Mouse (Mus musculus): ENCODE data around the gene Kctd12. TPM values are rescaled to one million over a fixed set of nuclear protein-coding genes. Genes with fewer than 3 reads are reported as not detected.

Kctd12 gene
- polyA plus RNA-seq, 1 experiment from 2014 or later: 7.0 TPM

DNA sequence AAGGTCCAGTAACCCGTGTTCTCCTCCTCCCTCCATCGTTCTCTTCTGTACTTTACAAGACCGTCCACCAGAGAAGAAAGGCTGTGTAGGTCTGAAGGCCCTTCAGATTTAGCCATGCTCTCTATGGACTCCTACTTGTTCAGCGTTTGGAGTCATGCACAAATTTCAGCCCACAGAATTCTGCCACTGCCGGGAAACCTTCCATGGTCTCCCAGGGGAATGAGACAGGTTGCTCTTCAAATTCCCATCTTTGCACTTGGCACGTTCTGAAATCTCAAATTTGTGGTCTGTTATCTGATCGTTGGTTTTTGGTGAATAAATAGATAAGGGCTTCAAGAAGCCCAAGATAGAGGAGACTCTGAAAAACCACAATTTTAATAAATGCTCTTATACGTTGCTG lies 1.2 kb upstream of the Kctd12 start:
- Histone ChIP-seq H3K4me2 (replicated peaks; ENCODE audit: low read depth) (0 out of 2 replicates have a peak overlapping the region, but pooled peaks have one; percentile 95), H3K27me3 (replicated peaks; ENCODE audit: control insufficient read depth, insufficient read depth, low read length) (peaks cover 7% of the 10 kb centered on the region; the same call in 1 of the 2 replicates), H3K27ac (ENCODE audit: low read depth, low read length) (no peak overlapping the region), H3K9ac (ENCODE audit: low read depth, low read length) (no peak overlapping the region), H3K4me3 (ENCODE audit: low read depth, low read length) (no peak overlapping the region), H3K36me3 (ENCODE audit: control insufficient read depth, insufficient read depth) (no peaks in the 10 kb centered on the region), H3K9me3 (ENCODE audit: control insufficient read depth) (no peaks in the 10 kb centered on the region), H3K4me1 (replicated peaks; ENCODE audit: control insufficient read depth, insufficient read depth, low read length) (peaks cover 7% of the 10 kb centered on the region; the same call in 1 of the 2 replicates)
- no peak for ATAC-seq
- WGBS: 72% methylated on average over 8 of the region's 8 CpGs
- TF ChIP-seq CTCF (IDR thresholded peaks at IDR 0.05; ENCODE audit: low read depth): no peak

DNA sequence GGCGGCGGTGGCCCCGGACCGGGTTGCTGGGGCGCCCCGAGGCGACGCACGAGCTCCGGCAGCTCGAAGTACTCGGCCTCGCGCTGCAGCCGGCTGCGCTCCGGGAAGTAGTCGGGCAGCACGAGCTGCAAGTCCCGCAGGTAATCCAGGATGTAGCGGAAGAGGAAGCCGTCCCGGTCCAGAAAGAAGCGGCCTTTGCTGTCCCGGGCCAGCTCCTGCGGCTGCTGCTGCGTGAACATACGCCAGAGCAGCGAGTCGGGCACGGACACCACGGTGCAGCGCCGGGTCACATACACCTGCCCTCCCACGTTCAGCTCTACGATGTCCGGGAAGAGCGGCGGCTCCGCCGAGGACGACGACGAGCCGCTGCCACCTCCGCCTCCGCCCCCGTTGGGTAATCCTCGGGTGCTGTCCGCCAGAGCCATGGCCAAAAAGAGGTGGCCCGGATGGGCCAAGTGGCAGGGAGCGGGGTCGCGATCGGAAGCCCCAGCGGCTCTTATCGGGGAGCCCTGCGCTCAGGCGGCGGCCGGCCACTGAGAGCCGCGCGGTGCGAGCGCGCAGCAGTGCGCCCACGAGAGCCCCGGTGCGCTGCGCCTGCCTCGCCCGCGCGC lies 316 bp downstream of the Kctd12 start:
- peaks cover 7% of the 10 kb centered on the region; the same call in 1 of the 2 replicates for H3K4me1 ChIP-seq (replicated peaks; ENCODE audit: control insufficient read depth, insufficient read depth, low read length)
- WGBS: under 1% methylated on average over 70 of the region's 76 CpGs
- H3K4me3 ChIP-seq (ENCODE audit: low read depth, low read length): peak overlapping the region; percentile 64
- H3K9ac ChIP-seq (ENCODE audit: low read depth, low read length): peak overlapping the region; percentile 62
- peak; percentile 43 for ATAC-seq
- H3K27ac ChIP-seq (ENCODE audit: low read depth, low read length): peak overlapping the region; percentile 80
- H3K36me3 ChIP-seq (ENCODE audit: control insufficient read depth, insufficient read depth): no peaks in the 10 kb centered on the region
- no peaks in the 10 kb centered on the region for H3K9me3 ChIP-seq (ENCODE audit: control insufficient read depth)
- H3K4me2 ChIP-seq (replicated peaks; ENCODE audit: low read depth): peak overlapping the region; percentile 95
- TF ChIP-seq CTCF (IDR thresholded peaks at IDR 0.05; ENCODE audit: low read depth): no peak
- peaks cover 7% of the 10 kb centered on the region; the same call in 1 of the 2 replicates for H3K27me3 ChIP-seq (replicated peaks; ENCODE audit: control insufficient read depth, insufficient read depth, low read length)

- peak; percentile 23; the same call in 1 of the 2 replicates for ATAC-seq
- Histone ChIP-seq H3K27me3 (replicated peaks; ENCODE audit: control insufficient read depth, insufficient read depth, low read length) (peaks cover 7% of the 10 kb centered on the region; the same call in 1 of the 2 replicates), H3K9me3 (ENCODE audit: control insufficient read depth) (no peaks in the 10 kb centered on the region), H3K27ac (ENCODE audit: low read depth, low read length) (peak overlapping the region; percentile 80), H3K36me3 (ENCODE audit: control insufficient read depth, insufficient read depth) (no peaks in the 10 kb centered on the region), H3K4me2 (replicated peaks; ENCODE audit: low read depth) (peak overlapping the region; percentile 95), H3K9ac (ENCODE audit: low read depth, low read length) (peak overlapping the region; percentile 62), H3K4me1 (replicated peaks; ENCODE audit: control insufficient read depth, insufficient read depth, low read length) (peaks cover 7% of the 10 kb centered on the region; the same call in 1 of the 2 replicates), H3K4me3 (ENCODE audit: low read depth, low read length) (peak overlapping the region; percentile 64)
- peak; percentile 64 for TF ChIP-seq CTCF (IDR thresholded peaks at IDR 0.05; ENCODE audit: low read depth)
- WGBS: under 1% methylated on average over 61 of the region's 62 CpGs
Observed at GRCm38 (mm10) chr14:102981441-102982015, 909 bp downstream of the Kctd12 start.

DNA sequence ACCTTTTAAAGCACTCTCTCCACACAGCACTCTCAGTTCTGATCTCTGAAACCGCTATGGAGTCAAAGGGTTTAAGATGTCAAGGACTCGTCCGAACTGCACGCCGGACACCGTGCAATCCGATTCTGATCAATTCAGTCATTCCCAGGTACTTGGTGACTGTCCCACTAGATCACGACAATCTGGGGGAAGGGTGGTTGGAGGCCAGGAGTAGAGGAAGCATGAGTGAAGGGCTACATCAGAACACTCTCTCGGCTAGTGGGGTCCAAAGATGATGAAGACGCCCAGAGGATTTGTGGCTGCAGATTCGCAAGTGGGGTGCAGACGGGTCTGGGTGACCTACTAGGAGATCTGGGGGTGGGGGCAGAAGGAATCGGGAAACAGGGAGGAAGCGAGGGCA lies 1.5 kb downstream of the Kctd12 start:
- Histone ChIP-seq H3K9ac (ENCODE audit: low read depth, low read length) (peak overlapping the region; percentile 62), H3K27ac (ENCODE audit: low read depth, low read length) (no peak overlapping the region), H3K9me3 (ENCODE audit: control insufficient read depth) (no peaks in the 10 kb centered on the region), H3K36me3 (ENCODE audit: control insufficient read depth, insufficient read depth) (no peaks in the 10 kb centered on the region), H3K4me1 (replicated peaks; ENCODE audit: control insufficient read depth, insufficient read depth, low read length) (peaks cover 7% of the 10 kb centered on the region; the same call in 1 of the 2 replicates), H3K4me2 (replicated peaks; ENCODE audit: low read depth) (peak overlapping the region; percentile 95), H3K4me3 (ENCODE audit: low read depth, low read length) (peak overlapping the region; percentile 64), H3K27me3 (replicated peaks; ENCODE audit: control insufficient read depth, insufficient read depth, low read length) (peaks cover 7% of the 10 kb centered on the region; the same call in 1 of the 2 replicates)
- TF ChIP-seq CTCF (IDR thresholded peaks at IDR 0.05; ENCODE audit: low read depth): no peak
- no peak for ATAC-seq
- 10% methylated on average over 14 of the region's 14 CpGs for WGBS

- Histone ChIP-seq H3K4me3 (ENCODE audit: low read depth, low read length) (peak overlapping the region; percentile 64), H3K36me3 (ENCODE audit: control insufficient read depth, insufficient read depth) (no peaks in the 10 kb centered on the region), H3K27ac (ENCODE audit: low read depth, low read length) (no peak overlapping the region), H3K9ac (ENCODE audit: low read depth, low read length) (peak overlapping the region; percentile 62), H3K27me3 (replicated peaks; ENCODE audit: control insufficient read depth, insufficient read depth, low read length) (peaks cover 7% of the 10 kb centered on the region; the same call in 1 of the 2 replicates), H3K9me3 (ENCODE audit: control insufficient read depth) (no peaks in the 10 kb centered on the region), H3K4me2 (replicated peaks; ENCODE audit: low read depth) (peak overlapping the region; percentile 95), H3K4me1 (replicated peaks; ENCODE audit: control insufficient read depth, insufficient read depth, low read length) (peaks cover 7% of the 10 kb centered on the region; the same call in 1 of the 2 replicates)
- 22% methylated on average over 7 of the region's 7 CpGs for WGBS
- ATAC-seq: no peak
- peak; percentile 58 for TF ChIP-seq CTCF (IDR thresholded peaks at IDR 0.05; ENCODE audit: low read depth)
Observed at GRCm38 (mm10) chr14:102980481-102980880, 2.0 kb downstream of the Kctd12 start.

GRCm38 (mm10) chr14:102979831-102980230 lies 2.6 kb downstream of the Kctd12 start:
- Histone ChIP-seq H3K36me3 (ENCODE audit: control insufficient read depth, insufficient read depth) (no peaks in the 10 kb centered on the region), H3K4me1 (replicated peaks; ENCODE audit: control insufficient read depth, insufficient read depth, low read length) (peaks cover 7% of the 10 kb centered on the region; the same call in 1 of the 2 replicates), H3K27ac (ENCODE audit: low read depth, low read length) (no peak overlapping the region), H3K9ac (ENCODE audit: low read depth, low read length) (no peak overlapping the region), H3K4me3 (ENCODE audit: low read depth, low read length) (peak overlapping the region; percentile 64), H3K27me3 (replicated peaks; ENCODE audit: control insufficient read depth, insufficient read depth, low read length) (peaks cover 7% of the 10 kb centered on the region; the same call in 1 of the 2 replicates), H3K9me3 (ENCODE audit: control insufficient read depth) (no peaks in the 10 kb centered on the region), H3K4me2 (replicated peaks; ENCODE audit: low read depth) (peak overlapping the region; percentile 30)
- 19% methylated on average over 10 of the region's 10 CpGs for WGBS
- ATAC-seq: no peak
- no peak for TF ChIP-seq CTCF (IDR thresholded peaks at IDR 0.05; ENCODE audit: low read depth)

Data from intestine, postnatal 0 days (tissue).